In the genomic region with DNA sequence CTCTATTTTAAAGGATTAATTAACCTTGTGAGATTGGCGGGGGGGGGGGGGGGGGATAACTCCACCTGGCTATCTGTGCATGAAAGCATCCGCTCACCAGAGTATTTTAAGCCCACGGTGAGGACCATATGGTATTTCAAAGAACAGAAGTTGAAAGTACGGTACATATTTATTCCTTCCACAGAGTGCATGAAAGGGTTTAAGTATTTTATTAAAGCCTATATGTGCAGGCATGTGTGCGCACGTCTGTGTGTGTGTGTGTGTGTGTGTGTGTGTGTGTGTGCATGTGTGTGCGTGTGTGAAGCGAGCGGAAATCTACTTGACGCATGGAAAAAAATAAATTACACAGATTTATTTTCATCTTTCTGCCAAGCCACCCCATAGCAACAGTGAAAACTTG, we compare ENCODE assay signal across 11 mouse cellular contexts. TPM values are rescaled to one million over a fixed set of nuclear protein-coding genes. Genes with fewer than 3 reads are reported as not detected.
DNase-seq lines count a peak whose midpoint lies in the region; ATAC-seq and TF ChIP-seq lines count a peak whose summit lies in the region.
"Had no signal": no experiment of that assay in that cellular context is flagged by ENCODE, and none has a peak within 500 bp of the region (broad histone marks: within the 10 kb centered on the region; RNA-seq: fewer than 3 reads in every experiment).

No protein-coding gene starts in this region.

- TF ChIP-seq CTCF in midbrain, postnatal 0 days (IDR thresholded peaks at IDR 0.05): no peak

- no peak for ATAC-seq in kidney, embryonic 15.5 days (replicated peaks; ENCODE audit: low FRiP score)
- no peak for ATAC-seq in hindbrain, embryonic 15.5 days (ENCODE audit: low FRiP score, low read depth)
- no peak; the same call in 1 of the 2 replicates for ATAC-seq in midbrain, postnatal 0 days (ENCODE audit: low FRiP score)

- no peak for DNase-seq in kidney, postnatal 25 days
- no peak for DNase-seq in forebrain, embryonic 10.5 days (ENCODE audit: extremely low spot score, low spot score)
- DNase-seq in midbrain, postnatal 0 days (ENCODE audit: low spot score): no peak
- DNase-seq in yolk sac, embryonic 10.5 days (ENCODE audit: low spot score): no peak
- DNase-seq in adrenal gland, postnatal 25 days: no peak
- no peak for DNase-seq in layer of hippocampus, adult 18-20 months (ENCODE audit: low spot score in 2 of 2)
- DNase-seq: cerebellum, adult 11 months; layer of hippocampus, adult 9-11 months had no signal

- WGBS in kidney, embryonic 15.5 days: 50% methylated on average over 10 of the region's 10 CpGs
- 38% methylated on average over 10 of the region's 10 CpGs for WGBS in forebrain, embryonic 10.5 days
- WGBS in hindbrain, embryonic 15.5 days: 30% methylated on average over 10 of the region's 10 CpGs
- 20% methylated on average over 10 of the region's 10 CpGs for WGBS in midbrain, postnatal 0 days

- peaks cover 6% of the 10 kb centered on the region for H3K4me1 ChIP-seq in kidney, embryonic 15.5 days
- peaks cover 25% of the 10 kb centered on the region for H3K4me1 ChIP-seq in forebrain, embryonic 10.5 days
- peaks cover 14% of the 10 kb centered on the region for H3K4me1 ChIP-seq in hindbrain, embryonic 15.5 days (replicated peaks)
- H3K4me1 ChIP-seq in midbrain, postnatal 0 days (ENCODE audit: insufficient read depth, low read length): peaks cover 6% of the 10 kb centered on the region
- H3K4me1 ChIP-seq: lung, embryonic 15.5 days had no signal

- H3K36me3 ChIP-seq in kidney, embryonic 15.5 days: no peaks in the 10 kb centered on the region
- H3K36me3 ChIP-seq in forebrain, embryonic 10.5 days (replicated peaks): no peaks in the 10 kb centered on the region
- no peaks in the 10 kb centered on the region for H3K36me3 ChIP-seq in hindbrain, embryonic 15.5 days
- H3K36me3 ChIP-seq in midbrain, postnatal 0 days (ENCODE audit: insufficient read depth, low read length): no peaks in the 10 kb centered on the region
- H3K36me3 ChIP-seq: lung, embryonic 15.5 days had no signal

- H3K9me3 ChIP-seq in kidney, embryonic 15.5 days (replicated peaks): no peaks in the 10 kb centered on the region
- H3K9me3 ChIP-seq in forebrain, embryonic 10.5 days: no peaks in the 10 kb centered on the region
- H3K9me3 ChIP-seq in hindbrain, embryonic 15.5 days: no peaks in the 10 kb centered on the region
- H3K9me3 ChIP-seq in midbrain, postnatal 0 days (ENCODE audit: low read length): no peaks in the 10 kb centered on the region
- H3K9me3 ChIP-seq: lung, embryonic 15.5 days had no signal

- 0 out of 2 replicates have a peak overlapping the region, but pooled peaks have one; percentile 22 for H3K4me3 ChIP-seq in kidney, embryonic 15.5 days (replicated peaks)
- H3K4me3 ChIP-seq in forebrain, embryonic 10.5 days: peak overlapping the region; percentile 43
- H3K4me3 ChIP-seq in hindbrain, embryonic 15.5 days: peak overlapping the region; percentile 10; the same call in 1 of the 2 replicates
- H3K4me3 ChIP-seq in midbrain, postnatal 0 days (ENCODE audit: low read depth, low read length): peak overlapping the region; percentile 24
- H3K4me3 ChIP-seq: lung, embryonic 15.5 days had no signal

- H3K27me3 ChIP-seq in kidney, embryonic 15.5 days: peaks cover 22% of the 10 kb centered on the region
- peaks cover 55% of the 10 kb centered on the region for H3K27me3 ChIP-seq in forebrain, embryonic 10.5 days (ENCODE audit: poor library complexity, severe bottlenecking)
- no peaks in the 10 kb centered on the region; the same call in 1 of the 2 replicates for H3K27me3 ChIP-seq in hindbrain, embryonic 15.5 days
- no peaks in the 10 kb centered on the region for H3K27me3 ChIP-seq in midbrain, postnatal 0 days (ENCODE audit: insufficient read depth, low read length)

- no peak overlapping the region for H3K27ac ChIP-seq in kidney, embryonic 15.5 days
- H3K27ac ChIP-seq in forebrain, embryonic 10.5 days: peak overlapping the region; percentile 75
- H3K27ac ChIP-seq in hindbrain, embryonic 15.5 days (replicated peaks): no peak overlapping the region
- no peak overlapping the region for H3K27ac ChIP-seq in midbrain, postnatal 0 days (ENCODE audit: low read depth, low read length)
- H3K27ac ChIP-seq: lung, embryonic 15.5 days had no signal

- H3K9ac ChIP-seq in kidney, embryonic 15.5 days: no peak overlapping the region
- no peak overlapping the region for H3K9ac ChIP-seq in hindbrain, embryonic 15.5 days
- H3K9ac ChIP-seq in midbrain, postnatal 0 days (replicated peaks; ENCODE audit: low read length, poor library complexity, severe bottlenecking): no peak overlapping the region
- H3K9ac ChIP-seq: lung, embryonic 15.5 days had no signal

- H3K4me2 ChIP-seq in kidney, embryonic 15.5 days: peak overlapping the region; percentile 47
- peak overlapping the region; percentile 49 for H3K4me2 ChIP-seq in hindbrain, embryonic 15.5 days
- peak overlapping the region; percentile 47 for H3K4me2 ChIP-seq in midbrain, postnatal 0 days (ENCODE audit: low read depth, low read length, poor library complexity, severe bottlenecking)
- H3K4me2 ChIP-seq: lung, embryonic 15.5 days had no signal

RNA-seq across cellular contexts. Expression of a gene that starts 32.4 kb away (rescaled TPM):
- polyA plus RNA-seq in kidney, embryonic 15.5 days (2015; fragmentation: Nextera tagmentation; extraction: Ambion mirVana): 65.9 and 71.4 TPM in 2 replicates
- polyA plus RNA-seq in forebrain, embryonic 10.5 days (2016; fragmentation: Nextera tagmentation; extraction: Ambion mirVana): 116 and 117 TPM in 2 replicates
- polyA plus RNA-seq in hindbrain, embryonic 15.5 days (2015; fragmentation: Nextera tagmentation; extraction: Ambion mirVana): 19.4 and 20.4 TPM in 2 replicates
- total RNA-seq in midbrain, postnatal 0 days (2014; rRNA removed): 9.5 and 11.4 TPM in 2 replicates
- 13.2 and 13.4 TPM in 2 replicates for polyA plus RNA-seq in midbrain, postnatal 0 days (2015; fragmentation: Nextera tagmentation; extraction: Ambion mirVana)
- total RNA-seq in adrenal gland, postnatal 25 days (2021): 4.3 and 8.5 TPM in 2 replicates
- total RNA-seq in layer of hippocampus, adult 18-20 months (2021): 10 to 100 TPM; 14.7 to 15.7 TPM

RNA-seq across cellular contexts. Expression of a gene that starts 51.6 kb away (rescaled TPM):
- polyA plus RNA-seq in kidney, embryonic 15.5 days (2015; fragmentation: Nextera tagmentation; extraction: Ambion mirVana): 50.5 and 52.2 TPM in 2 replicates
- polyA plus RNA-seq in forebrain, embryonic 10.5 days (2016; fragmentation: Nextera tagmentation; extraction: Ambion mirVana): 44.4 and 49.3 TPM in 2 replicates
- polyA plus RNA-seq in hindbrain, embryonic 15.5 days (2015; fragmentation: Nextera tagmentation; extraction: Ambion mirVana): 37.5 and 37.6 TPM in 2 replicates
- 31.7 and 38.2 TPM in 2 replicates for total RNA-seq in midbrain, postnatal 0 days (2014; rRNA removed)
- 36.1 and 38.4 TPM in 2 replicates for polyA plus RNA-seq in midbrain, postnatal 0 days (2015; fragmentation: Nextera tagmentation; extraction: Ambion mirVana)
- total RNA-seq in adrenal gland, postnatal 25 days (2021): 49.6 and 52.6 TPM in 2 replicates
- total RNA-seq in layer of hippocampus, adult 18-20 months (2021): 10 to 100 TPM; 40.4 to 41.5 TPM
